Mouse (Mus musculus): ENCODE data around the gene Clca3a2. TPM values are rescaled to one million over a fixed set of nuclear protein-coding genes. Genes with fewer than 3 reads are reported as not detected.
"Not testable (repeated sequence)": the region's sequence is repeated elsewhere in the genome, so short reads cannot be mapped to it uniquely, and the experiment has no call there.

The Clca3a2 gene
- 1 to 10 TPM in 1 of 2 experiments, under 1 TPM in 1; 0.91 to 1.1 TPM for total RNA-seq (2021)
- long read RNA-seq = 0 reads

DNA sequence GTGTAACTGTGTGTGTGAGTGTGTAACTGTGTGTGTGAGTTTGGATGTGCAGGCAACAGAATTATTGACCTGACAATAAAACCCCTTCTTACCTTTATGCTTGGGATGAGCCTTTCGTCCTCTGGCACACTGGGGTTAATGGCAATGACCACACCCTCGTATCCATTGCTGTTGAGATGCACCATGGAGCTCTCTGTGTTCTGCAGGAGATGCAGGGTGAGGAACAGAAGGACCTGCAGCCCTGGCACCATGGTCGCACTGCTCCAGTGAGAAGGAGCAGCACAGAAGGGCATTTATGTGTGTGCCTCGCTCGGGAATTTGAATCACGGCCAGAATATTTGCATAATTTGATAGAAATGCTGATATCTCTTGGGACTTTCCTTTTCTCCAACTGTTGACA, at the start of gene Clca3a2:
Gene Clca3a2, minus strand, starts transcription at position 276 of the 400 bp plus-strand sequence.
- not testable (repeated sequence) for DNase-seq (ENCODE audit: low spot score in 2 of 2)

DNA sequence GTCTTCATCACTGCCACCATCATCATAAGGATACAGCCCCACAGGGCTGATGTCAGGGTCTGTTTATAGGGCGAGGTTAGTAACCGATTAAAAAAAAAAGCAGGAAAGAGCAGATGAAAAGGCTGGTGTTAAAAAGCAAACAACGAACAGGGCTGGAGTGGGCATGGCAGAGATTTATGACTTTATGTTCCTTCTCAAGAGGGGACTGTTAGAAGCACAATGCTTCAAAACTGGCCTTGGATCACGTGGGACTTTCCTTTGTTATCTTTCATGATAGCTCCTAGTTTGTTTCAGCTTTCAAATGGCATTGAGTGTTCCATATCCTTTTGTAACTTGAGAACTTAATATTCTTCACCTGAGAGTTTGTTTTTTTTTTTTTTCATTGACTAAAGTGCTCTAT, 30.3 kb upstream of the Clca3a2 start:
- no peak for DNase-seq (ENCODE audit: low spot score in 2 of 2)

DNA sequence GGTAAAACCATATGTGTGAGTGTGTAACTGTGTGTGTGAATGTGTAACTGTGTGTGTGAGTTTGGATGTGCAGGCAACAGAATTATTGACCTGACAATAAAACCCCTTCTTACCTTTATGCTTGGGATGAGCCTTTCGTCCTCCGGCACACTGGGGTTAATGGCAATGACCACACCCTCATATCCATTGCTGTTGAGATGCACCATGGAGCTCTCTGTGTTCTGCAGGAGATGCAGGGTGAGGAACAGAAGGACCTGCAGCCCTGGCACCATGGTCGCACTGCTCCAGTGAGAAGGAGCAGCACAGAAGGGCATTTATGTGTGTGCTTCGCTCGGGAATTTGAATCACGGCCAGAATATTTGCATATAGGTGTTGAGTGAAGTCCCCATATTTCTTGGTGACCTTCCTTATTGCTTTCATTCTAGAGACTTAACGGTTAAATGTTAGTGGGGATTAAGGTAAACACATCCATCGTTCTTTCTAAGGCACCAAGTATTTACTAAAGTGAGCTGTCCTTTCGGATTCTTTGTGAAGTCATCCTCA, 29.8 kb upstream of the Clca3a2 start, which contains the start of gene Clca3b:
Gene Clca3b, minus strand, starts transcription at position 344 of the 543 bp plus-strand sequence.
- DNase-seq (ENCODE audit: low spot score in 2 of 2) = not testable (repeated sequence)

DNA sequence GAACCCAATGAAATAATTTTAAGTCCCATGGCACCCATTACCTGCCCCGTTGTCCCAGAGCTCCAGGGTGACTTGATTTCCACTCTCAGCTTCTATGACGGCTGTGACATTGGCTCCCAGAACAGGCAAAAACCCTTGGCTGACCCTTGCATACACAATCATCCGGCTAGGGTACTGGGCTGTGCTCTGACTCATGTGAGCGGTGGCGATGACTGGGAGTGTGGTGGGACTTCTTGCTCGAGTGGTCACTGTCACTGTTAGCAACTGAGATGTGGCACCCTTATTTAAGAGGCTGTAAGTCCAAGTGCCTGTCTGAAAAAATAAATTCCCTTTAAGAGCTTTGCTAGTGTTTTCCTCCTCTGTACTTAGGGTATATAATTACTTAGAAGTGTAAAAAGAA, 8.0 kb upstream of the Clca3a2 start:
- no peak for DNase-seq (ENCODE audit: low spot score in 2 of 2)

- peak; percentile 85 to 86 for DNase-seq (ENCODE audit: low spot score in 2 of 2)
These were observed 5.9 kb upstream of the Clca3a2 start for GRCm38 (mm10) chr3:144825151-144825550.

- DNase-seq (ENCODE audit: low spot score in 2 of 2) = no peak
These were observed 4.0 kb upstream of the Clca3a2 start for GRCm38 (mm10) chr3:144823331-144823730.

- DNase-seq (ENCODE audit: low spot score in 2 of 2) = no peak
These were observed 1.3 kb upstream of the Clca3a2 start for GRCm38 (mm10) chr3:144820632-144821031.

- not testable (repeated sequence) for DNase-seq (ENCODE audit: low spot score in 2 of 2)
These were observed 6.0 kb downstream of the Clca3a2 start for GRCm38 (mm10) chr3:144813336-144813735.

DNA sequence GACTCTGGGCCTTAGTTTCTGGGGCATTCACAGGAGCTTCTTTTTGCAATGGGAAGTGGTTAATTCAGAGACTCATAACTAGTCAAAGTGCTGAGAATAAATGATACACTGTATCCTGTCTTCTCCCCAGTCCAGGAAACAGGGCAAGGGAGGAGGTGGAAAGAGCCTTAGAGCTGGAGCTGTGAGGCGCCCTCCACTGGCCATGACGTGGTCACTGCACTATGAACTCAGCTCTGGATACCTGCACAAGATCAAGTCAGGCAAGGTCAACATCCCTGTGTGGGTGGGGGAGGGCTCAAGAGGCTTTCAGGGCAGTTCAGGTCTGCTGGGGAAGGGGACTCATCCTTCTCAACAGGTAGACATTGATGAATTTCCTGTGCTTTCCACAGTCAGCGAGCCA, 7.5 kb downstream of the Clca3a2 start:
- DNase-seq (ENCODE audit: low spot score in 2 of 2) = no peak

- not testable (repeated sequence) for DNase-seq (ENCODE audit: low spot score in 2 of 2)
These were observed 11.0 kb downstream of the Clca3a2 start for GRCm38 (mm10) chr3:144808153-144808925.

DNA sequence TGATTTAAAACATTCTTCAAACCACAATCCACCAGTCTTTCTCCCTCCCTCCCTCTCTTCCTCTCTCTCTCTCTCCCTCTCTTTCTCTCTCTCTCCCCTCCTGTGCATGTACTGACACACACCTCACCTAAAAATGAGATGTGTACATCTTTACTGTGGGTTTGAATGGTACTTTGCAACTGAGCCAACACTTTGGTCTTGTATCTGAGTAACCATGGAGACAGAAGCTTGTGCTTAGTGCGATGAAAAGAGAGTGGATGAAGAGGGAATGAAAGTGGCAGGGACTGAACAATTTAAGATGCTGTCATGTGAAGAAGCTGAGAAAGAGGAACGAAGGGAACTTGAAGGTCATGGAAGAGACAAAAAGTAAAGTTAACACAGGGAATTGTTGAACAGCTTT, 12.7 kb downstream of the Clca3a2 start:
- DNase-seq (ENCODE audit: low spot score in 2 of 2) = not testable (repeated sequence)

DNA sequence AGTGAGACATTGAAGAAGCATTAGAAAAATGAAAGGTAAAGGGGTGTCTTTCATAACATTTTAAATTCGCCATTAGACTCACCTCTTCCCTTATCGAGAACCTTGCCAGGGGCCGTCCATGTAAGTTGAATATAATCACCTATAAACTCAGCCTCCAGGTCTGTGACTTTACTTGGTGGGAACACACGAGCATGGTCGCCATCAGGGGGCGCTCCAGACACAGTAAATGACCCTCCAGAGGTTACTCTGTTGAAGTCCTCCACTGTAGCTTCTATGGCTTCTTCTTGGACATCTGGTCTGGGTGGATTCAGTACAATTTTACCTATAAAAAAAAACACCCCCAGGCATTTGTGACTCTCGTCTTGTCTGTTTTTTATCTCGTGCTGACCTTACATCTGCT, 17.4 kb downstream of the Clca3a2 start:
- peak; percentile 13 to 31 for DNase-seq (ENCODE audit: low spot score in 2 of 2)

- no peak for DNase-seq (ENCODE audit: low spot score in 2 of 2)
These were observed 33.8 kb downstream of the Clca3a2 start for GRCm38 (mm10) chr3:144785181-144786148.

DNA sequence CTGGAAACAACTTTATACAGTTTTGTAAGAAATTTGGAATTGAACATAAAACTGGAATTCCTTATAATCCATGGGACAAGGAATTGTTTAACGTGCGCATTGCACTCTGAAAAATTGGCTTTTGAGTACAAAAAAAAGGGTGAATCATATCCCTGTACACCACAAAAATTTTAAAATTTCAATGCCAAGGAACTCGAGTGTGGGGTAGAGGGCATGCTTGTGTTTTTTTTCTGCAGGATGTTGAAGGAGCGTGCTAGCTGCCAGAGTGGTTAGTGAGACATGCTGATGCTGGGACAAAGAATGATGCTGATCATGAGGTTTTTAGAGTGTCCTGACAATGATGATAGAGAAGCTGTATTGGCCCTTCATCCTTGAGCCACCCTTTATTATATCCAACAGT, 54.1 kb downstream of the Clca3a2 start:
- DNase-seq (ENCODE audit: low spot score in 2 of 2) = no peak

- DNase-seq (ENCODE audit: low spot score in 2 of 2) = no peak
These were observed 57.8 kb downstream of the Clca3a2 start for GRCm38 (mm10) chr3:144761454-144761853.

DNA sequence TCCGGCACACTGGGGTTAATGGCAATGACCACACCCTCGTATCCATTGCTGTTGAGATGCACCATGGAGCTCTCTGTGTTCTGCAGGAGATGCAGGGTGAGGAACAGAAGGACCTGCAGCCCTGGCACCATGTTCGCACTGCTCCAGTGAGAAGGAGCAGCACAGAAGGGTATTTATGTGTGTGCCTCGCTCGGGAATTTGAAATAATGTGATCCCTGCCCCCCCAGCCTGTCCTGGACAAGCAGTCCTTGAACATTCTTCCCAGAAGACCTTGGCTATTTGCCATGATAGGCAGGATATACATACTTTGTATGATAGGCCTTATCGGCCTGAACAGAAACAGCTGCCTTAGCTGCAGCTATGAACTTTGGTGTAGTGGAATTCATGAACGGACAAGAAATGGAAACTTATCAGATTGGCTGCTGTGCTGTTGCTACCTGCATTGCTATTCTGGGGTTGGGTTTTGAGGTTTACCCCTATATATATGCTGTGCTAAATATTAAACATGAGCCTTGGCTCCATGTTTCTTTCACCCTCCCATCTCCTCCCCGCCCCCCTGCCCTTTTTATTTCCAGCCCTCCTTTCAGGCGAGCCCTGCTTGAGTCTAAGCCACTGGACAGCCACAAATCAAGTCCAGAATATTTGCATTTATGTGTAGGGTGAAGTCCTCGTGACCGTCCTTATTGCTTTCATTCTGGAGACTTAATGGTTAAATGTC, 58.5 kb downstream of the Clca3a2 start, which contains the start of gene Clca3a1:
Gene Clca3a1, minus strand, starts transcription at position 386 of the 718 bp plus-strand sequence.
- DNase-seq (ENCODE audit: low spot score in 2 of 2) = no peak

GRCm38 (mm10) chr3:144759719-144760118, 59.6 kb downstream of the Clca3a2 start:
- DNase-seq (ENCODE audit: low spot score in 2 of 2) = no peak

GRCm38 (mm10) chr3:144756103-144756502, 63.2 kb downstream of the Clca3a2 start:
- peak; percentile 20 to 30 for DNase-seq (ENCODE audit: low spot score in 2 of 2)

DNA sequence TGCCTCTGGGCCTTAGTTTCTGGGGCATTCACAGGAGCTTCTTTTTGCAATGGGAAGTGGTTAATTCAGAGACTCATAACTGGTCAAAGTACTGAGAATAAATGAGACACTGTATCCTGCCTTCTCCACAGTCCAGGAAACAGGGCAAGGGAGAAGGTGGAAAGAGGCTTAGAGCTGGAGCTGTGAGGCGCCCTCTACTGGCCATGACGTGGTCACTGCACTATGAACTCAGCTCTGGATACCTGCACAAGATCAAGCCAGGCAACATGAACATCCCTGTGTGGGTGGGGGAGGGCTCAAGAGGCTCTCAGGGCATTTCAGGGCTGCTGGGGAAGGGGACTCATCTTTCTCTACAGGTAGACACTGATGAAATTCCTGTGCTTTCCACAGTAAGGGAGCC, 66.2 kb downstream of the Clca3a2 start:
- DNase-seq (ENCODE audit: low spot score in 2 of 2) = no peak

- DNase-seq (ENCODE audit: low spot score in 2 of 2) = not testable (repeated sequence)
These were observed 70.0 kb downstream of the Clca3a2 start for GRCm38 (mm10) chr3:144749062-144749963.
